Mouse (Mus musculus): ENCODE measurements around the gene Cyp2f2. TPM values are rescaled to one million over a fixed set of nuclear protein-coding genes. Genes with fewer than 3 reads are reported as not detected.
A peak's percentile ranks its signal among the peaks of the same experiment; 100 is the strongest.

The Cyp2f2 gene
- polyA plus RNA-seq, 1 experiment from 2014 or later, result 0.49 TPM

DNA sequence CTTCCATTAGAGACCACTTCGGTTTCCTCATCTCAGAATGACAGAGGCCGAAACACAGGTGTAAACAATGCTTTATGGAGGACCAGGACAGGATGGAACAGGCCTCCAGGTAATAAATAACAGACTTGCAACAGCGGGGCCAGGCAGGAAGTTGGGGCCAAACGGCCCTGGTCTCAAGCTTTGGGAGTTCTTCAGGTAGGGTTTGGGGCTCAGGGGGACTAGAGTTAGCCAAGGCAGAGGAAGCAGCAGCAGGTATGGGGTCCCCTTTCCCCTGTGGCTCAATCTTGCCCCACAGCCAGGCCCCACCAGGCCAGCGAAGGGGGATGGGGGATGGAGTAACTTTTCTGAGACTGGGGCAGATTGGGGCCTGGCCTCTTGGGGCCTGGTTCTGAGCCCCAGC is 48.7 kb downstream of the Cyp2f2 start:
- 72% methylated on average over 5 of the region's 5 CpGs for WGBS
- Histone ChIP-seq H3K27me3 (ENCODE audit: insufficient read depth, low read length) (no peaks in the 10 kb centered on the region), H3K27ac (ENCODE audit: low read length) (no peak overlapping the region), H3K4me2 (replicated peaks; ENCODE audit: low read depth, low read length) (no peak overlapping the region), H3K4me1 (ENCODE audit: insufficient read depth, low read length) (peaks cover 28% of the 10 kb centered on the region), H3K9ac (replicated peaks; ENCODE audit: low read length) (no peak overlapping the region), H3K9me3 (ENCODE audit: low read length) (no peaks in the 10 kb centered on the region), H3K4me3 (ENCODE audit: low read length) (no peak overlapping the region), H3K36me3 (ENCODE audit: insufficient read depth, low read length) (peaks cover 32% of the 10 kb centered on the region)
- no peak for ATAC-seq (ENCODE audit: low FRiP score, low TSS enrichment)

GRCm38 (mm10) chr7:27170981-27171380 is 51.3 kb downstream of the Cyp2f2 start:
- Histone ChIP-seq H3K9me3 (ENCODE audit: low read length) (no peaks in the 10 kb centered on the region), H3K4me1 (ENCODE audit: insufficient read depth, low read length) (peaks cover 4% of the 10 kb centered on the region), H3K27ac (ENCODE audit: low read length) (no peak overlapping the region), H3K9ac (replicated peaks; ENCODE audit: low read length) (no peak overlapping the region), H3K36me3 (ENCODE audit: insufficient read depth, low read length) (peaks cover 29% of the 10 kb centered on the region), H3K4me3 (ENCODE audit: low read length) (no peak overlapping the region), H3K27me3 (ENCODE audit: insufficient read depth, low read length) (no peaks in the 10 kb centered on the region), H3K4me2 (replicated peaks; ENCODE audit: low read depth, low read length) (no peak overlapping the region)
- ATAC-seq (ENCODE audit: low FRiP score, low TSS enrichment), result no peak
- WGBS, result 87% methylated on average over 3 of the region's 3 CpGs

- no peaks in the 10 kb centered on the region for H3K9me3 ChIP-seq (ENCODE audit: low read length)
- no peak for ATAC-seq (ENCODE audit: low FRiP score, low TSS enrichment)
- H3K27ac ChIP-seq (ENCODE audit: low read length), result no peak overlapping the region
- peaks cover 29% of the 10 kb centered on the region for H3K36me3 ChIP-seq (ENCODE audit: insufficient read depth, low read length)
- H3K4me3 ChIP-seq (ENCODE audit: low read length), result no peak overlapping the region
- 93% methylated on average over 15 of the region's 15 CpGs for WGBS
- no peak overlapping the region for H3K9ac ChIP-seq (replicated peaks; ENCODE audit: low read length)
- no peak overlapping the region for H3K4me2 ChIP-seq (replicated peaks; ENCODE audit: low read depth, low read length)
- H3K4me1 ChIP-seq (ENCODE audit: insufficient read depth, low read length), result peaks cover 11% of the 10 kb centered on the region
- no peaks in the 10 kb centered on the region for H3K27me3 ChIP-seq (ENCODE audit: insufficient read depth, low read length)
These were observed 54.8 kb downstream of the Cyp2f2 start for GRCm38 (mm10) chr7:27174496-27174895.

- Histone ChIP-seq H3K9me3 (ENCODE audit: low read length) (no peaks in the 10 kb centered on the region), H3K27ac (ENCODE audit: low read length) (no peak overlapping the region), H3K4me1 (ENCODE audit: insufficient read depth, low read length) (peaks cover 15% of the 10 kb centered on the region), H3K36me3 (ENCODE audit: insufficient read depth, low read length) (peaks cover 29% of the 10 kb centered on the region), H3K9ac (replicated peaks; ENCODE audit: low read length) (no peak overlapping the region), H3K4me3 (ENCODE audit: low read length) (no peak overlapping the region), H3K4me2 (replicated peaks; ENCODE audit: low read depth, low read length) (no peak overlapping the region), H3K27me3 (ENCODE audit: insufficient read depth, low read length) (no peaks in the 10 kb centered on the region)
- 95% methylated on average over 7 of the region's 7 CpGs for WGBS
- no peak for ATAC-seq (ENCODE audit: low FRiP score, low TSS enrichment)
These were observed 55.2 kb downstream of the Cyp2f2 start for GRCm38 (mm10) chr7:27174896-27175295.

GRCm38 (mm10) chr7:27177942-27178323 is 58.2 kb downstream of the Cyp2f2 start:
- peak overlapping the region; percentile 75 for H3K9ac ChIP-seq (replicated peaks; ENCODE audit: low read length)
- H3K4me3 ChIP-seq (ENCODE audit: low read length), result peak overlapping the region; percentile 86
- no peaks in the 10 kb centered on the region for H3K9me3 ChIP-seq (ENCODE audit: low read length)
- peak; percentile 20; the same call in 1 of the 2 replicates for ATAC-seq (ENCODE audit: low FRiP score, low TSS enrichment)
- WGBS, result 15% methylated on average over 4 of the region's 4 CpGs
- H3K27me3 ChIP-seq (ENCODE audit: insufficient read depth, low read length), result no peaks in the 10 kb centered on the region
- H3K4me1 ChIP-seq (ENCODE audit: insufficient read depth, low read length), result peaks cover 15% of the 10 kb centered on the region
- H3K27ac ChIP-seq (ENCODE audit: low read length), result peak overlapping the region; percentile 97
- H3K4me2 ChIP-seq (replicated peaks; ENCODE audit: low read depth, low read length), result peak overlapping the region; percentile 61
- H3K36me3 ChIP-seq (ENCODE audit: insufficient read depth, low read length), result peaks cover 8% of the 10 kb centered on the region; the same call in 1 of the 2 replicates

DNA sequence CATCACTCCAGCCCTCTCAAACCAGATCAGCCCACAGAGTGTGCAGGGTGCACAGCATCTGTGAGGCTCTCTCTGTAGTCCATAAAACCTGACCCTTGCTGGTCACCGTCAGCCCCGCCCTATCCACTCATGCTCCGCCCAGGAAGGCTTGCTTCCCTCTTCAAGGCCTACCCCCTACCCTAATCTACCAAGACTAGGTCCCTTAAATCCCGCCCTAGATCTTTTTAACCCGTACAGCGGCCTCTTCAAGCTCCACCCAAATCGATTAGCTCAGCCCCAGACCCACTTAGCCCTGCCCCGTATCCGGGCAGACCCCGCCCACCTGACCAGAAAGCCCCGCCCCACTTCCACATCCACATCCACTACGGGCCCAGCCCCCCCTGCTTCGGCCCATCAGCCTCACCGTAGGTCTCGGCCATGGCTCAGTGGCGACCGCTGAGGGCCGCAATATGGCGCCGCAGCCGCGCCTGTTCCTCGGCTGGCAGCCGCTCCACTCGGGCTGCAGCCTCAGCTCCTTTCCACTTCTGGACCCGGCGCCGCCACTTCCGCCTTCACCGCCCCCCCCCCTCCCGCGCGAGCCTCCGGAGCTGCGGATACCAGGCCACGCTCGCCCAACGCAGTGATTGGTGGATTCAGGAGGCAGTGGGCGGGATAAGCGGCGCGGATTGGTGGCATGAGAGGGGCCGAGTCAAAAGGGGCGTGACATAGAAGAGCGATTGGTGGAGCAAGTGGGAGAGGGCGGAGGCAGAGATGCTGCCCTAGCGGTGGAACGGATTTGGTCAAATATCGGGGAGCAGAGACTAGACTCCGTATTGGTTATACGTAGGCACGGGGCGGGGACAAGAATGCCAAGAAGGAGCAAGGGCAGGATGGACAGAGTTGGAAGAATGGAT is 58.9 kb downstream of the Cyp2f2 start, which contains the start of gene Rab4b:
Gene Rab4b (minus strand): TSS at position 573 of the 893 bp plus-strand sequence.
- ATAC-seq (ENCODE audit: low FRiP score, low TSS enrichment), result peak; percentile 97
- Histone ChIP-seq H3K27ac (ENCODE audit: low read length) (peak within 1 kb of the TSS; percentile 97), H3K4me3 (ENCODE audit: low read length) (peak within 1 kb of the TSS; percentile 86), H3K9me3 (ENCODE audit: low read length) (no peaks in the 10 kb centered on the region), H3K4me1 (ENCODE audit: insufficient read depth, low read length) (peaks cover 15% of the 10 kb centered on the region), H3K4me2 (replicated peaks; ENCODE audit: low read depth, low read length) (peak within 1 kb of the TSS; percentile 61), H3K36me3 (ENCODE audit: insufficient read depth, low read length) (peaks cover 7% of the 10 kb centered on the region; the same call in 1 of the 2 replicates), H3K27me3 (ENCODE audit: insufficient read depth, low read length) (no peaks in the 10 kb centered on the region), H3K9ac (replicated peaks; ENCODE audit: low read length) (peak within 1 kb of the TSS; percentile 75)
- WGBS, result under 1% methylated on average over 49 of the region's 53 CpGs

GRCm38 (mm10) chr7:27179217-27179918 is 59.7 kb downstream of the Cyp2f2 start:
- WGBS, result 46% methylated on average over 16 of the region's 16 CpGs
- Histone ChIP-seq H3K4me1 (ENCODE audit: insufficient read depth, low read length) (peaks cover 15% of the 10 kb centered on the region), H3K4me3 (ENCODE audit: low read length) (peak overlapping the region; percentile 86), H3K9me3 (ENCODE audit: low read length) (no peaks in the 10 kb centered on the region), H3K36me3 (ENCODE audit: insufficient read depth, low read length) (peaks cover 8% of the 10 kb centered on the region; the same call in 1 of the 2 replicates), H3K27me3 (ENCODE audit: insufficient read depth, low read length) (no peaks in the 10 kb centered on the region), H3K27ac (ENCODE audit: low read length) (peak overlapping the region; percentile 79), H3K9ac (replicated peaks; ENCODE audit: low read length) (peak overlapping the region; percentile 57), H3K4me2 (replicated peaks; ENCODE audit: low read depth, low read length) (peak overlapping the region; percentile 57)
- ATAC-seq (ENCODE audit: low FRiP score, low TSS enrichment), result no peak

- no peak overlapping the region; the same call in 1 of the 2 replicates for H3K9ac ChIP-seq (replicated peaks; ENCODE audit: low read length)
- no peak for ATAC-seq (ENCODE audit: low FRiP score, low TSS enrichment)
- H3K4me3 ChIP-seq (ENCODE audit: low read length), result no peak overlapping the region
- WGBS, result 50% methylated on average over 5 of the region's 5 CpGs
- H3K27ac ChIP-seq (ENCODE audit: low read length), result peak overlapping the region; percentile 79; the same call in 1 of the 2 replicates
- H3K36me3 ChIP-seq (ENCODE audit: insufficient read depth, low read length), result peaks cover 10% of the 10 kb centered on the region
- peaks cover 15% of the 10 kb centered on the region for H3K4me1 ChIP-seq (ENCODE audit: insufficient read depth, low read length)
- peak overlapping the region; percentile 57 for H3K4me2 ChIP-seq (replicated peaks; ENCODE audit: low read depth, low read length)
- H3K27me3 ChIP-seq (ENCODE audit: insufficient read depth, low read length), result no peaks in the 10 kb centered on the region
- H3K9me3 ChIP-seq (ENCODE audit: low read length), result 0 out of 2 replicates have a peak, but pooled peaks cover 1% of the 10 kb centered on the region
These were observed 60.3 kb downstream of the Cyp2f2 start for GRCm38 (mm10) chr7:27180036-27180435.

- peaks cover 20% of the 10 kb centered on the region for H3K36me3 ChIP-seq (ENCODE audit: insufficient read depth, low read length)
- peaks cover 15% of the 10 kb centered on the region for H3K4me1 ChIP-seq (ENCODE audit: insufficient read depth, low read length)
- peak within 1 kb of the TSS; percentile 57 for H3K4me2 ChIP-seq (replicated peaks; ENCODE audit: low read depth, low read length)
- no peak for ATAC-seq (ENCODE audit: low FRiP score, low TSS enrichment)
- no peaks in the 10 kb centered on the region for H3K27me3 ChIP-seq (ENCODE audit: insufficient read depth, low read length)
- H3K4me3 ChIP-seq (ENCODE audit: low read length), result 0 out of 2 replicates have a peak within 1 kb of the TSS, but pooled peaks have one; percentile 15
- WGBS, result 58% methylated on average over 14 of the region's 14 CpGs
- peak within 1 kb of the TSS; percentile 7; the same call in 1 of the 2 replicates for H3K9ac ChIP-seq (replicated peaks; ENCODE audit: low read length)
- 0 out of 2 replicates have a peak, but pooled peaks cover 3% of the 10 kb centered on the region for H3K9me3 ChIP-seq (ENCODE audit: low read length)
- H3K27ac ChIP-seq (ENCODE audit: low read length), result peak within 1 kb of the TSS; percentile 79
These were observed 61.4 kb downstream of the Cyp2f2 start, which contains the start of the genes Gm21983 and Mia for GRCm38 (mm10) chr7:27180837-27181695. Gene Gm21983, minus strand, starts transcription at chr7:27181086. Gene Mia, minus strand, starts transcription at chr7:27181157.

Measured in kidney, embryonic 16.5 days (tissue).